Mouse (Mus musculus) adrenal gland, postnatal 36 days (tissue): ENCODE data around the gene Tmem82. TPM values are rescaled to one million over a fixed set of nuclear protein-coding genes. Genes with fewer than 3 reads are reported as not detected.
A peak's percentile ranks its signal among the peaks of the same experiment; 100 is the strongest.

ENCODE experiments used
- DNase-seq, 2 experiments: peaks; one replicate each; pipeline ENCODE4 v3.0.0; 2021; ENCODE audit warnings: mixed read lengths in 1 of 2
- long read RNA-seq, 2 experiments: library from polyadenylated mRNA; stranded (forward); transcript quantifications; one replicate each; pipeline ENCODE4 v2.0.0; 2021; ENCODE audit warnings: borderline sequencing depth in 2 of 2
- total RNA-seq, 2 experiments: library from RNA; stranded (reverse); gene quantifications; 2 replicates each; pipeline ENCODE4 v1.2.3; 2021

Tmem82 gene
- total RNA-seq = 1 to 10 TPM in 1 of 2 experiments, under 1 TPM in 1; 0.79 to 1.3 TPM
- long read RNA-seq, experiment 1, partial matches to known transcripts = 2 of 3 reads
- long read RNA-seq, experiment 1, other reads (novel, unspliced or antisense) = 0 of 3 reads
- long read RNA-seq, experiment 2, partial matches to known transcripts = 0 of 2 reads
- long read RNA-seq, experiment 2, other reads (novel, unspliced or antisense) = 2 of 2 reads

GRCm38 (mm10) chr4:141618565-141619243, at the start of gene Tmem82:
Tmem82 (minus strand) TSS chr4:141618633.
- peak; percentile 76 to 81 for DNase-seq

GRCm38 (mm10) chr4:141664799-141665198, 46.4 kb upstream of the Tmem82 start, which contains the start of gene Plekhm2:
Plekhm2 (minus strand) TSS chr4:141664899.
- no peak for DNase-seq

- DNase-seq = peak; percentile 89 to 92
Observed at GRCm38 (mm10) chr4:141664011-141664745, 45.7 kb upstream of the Tmem82 start.

- DNase-seq = peak; percentile 64 to 65
Observed at GRCm38 (mm10) chr4:141663122-141663931, 44.9 kb upstream of the Tmem82 start.

GRCm38 (mm10) chr4:141660884-141661283, 42.5 kb upstream of the Tmem82 start:
- no peak for DNase-seq

- peak in 1 of 2 experiments; percentile 17 for DNase-seq
Observed at GRCm38 (mm10) chr4:141659739-141660138, 41.3 kb upstream of the Tmem82 start.

- peak; percentile 84 to 87 for DNase-seq
Observed at GRCm38 (mm10) chr4:141658846-141659484, 40.5 kb upstream of the Tmem82 start.

GRCm38 (mm10) chr4:141656932-141657331, 38.5 kb upstream of the Tmem82 start:
- no peak for DNase-seq

- DNase-seq = peak; percentile 60
Observed at GRCm38 (mm10) chr4:141655908-141656608, 37.6 kb upstream of the Tmem82 start.

GRCm38 (mm10) chr4:141654509-141654908, 36.1 kb upstream of the Tmem82 start:
- no peak for DNase-seq

GRCm38 (mm10) chr4:141653813-141654212, 35.4 kb upstream of the Tmem82 start:
- no peak for DNase-seq

- DNase-seq = no peak
Observed at GRCm38 (mm10) chr4:141653044-141653443, 34.6 kb upstream of the Tmem82 start.

GRCm38 (mm10) chr4:141651944-141652343, 33.5 kb upstream of the Tmem82 start:
- no peak for DNase-seq

- DNase-seq = no peak
Observed at GRCm38 (mm10) chr4:141651286-141651685, 32.9 kb upstream of the Tmem82 start.

GRCm38 (mm10) chr4:141649244-141649643, 30.8 kb upstream of the Tmem82 start:
- DNase-seq = no peak

GRCm38 (mm10) chr4:141648262-141648661, 29.8 kb upstream of the Tmem82 start:
- DNase-seq = no peak

GRCm38 (mm10) chr4:141647187-141647586, 28.8 kb upstream of the Tmem82 start:
- DNase-seq = peak in 1 of 2 experiments; percentile 64

GRCm38 (mm10) chr4:141645988-141646387, 27.6 kb upstream of the Tmem82 start:
- DNase-seq = no peak

- DNase-seq = peak; percentile 60 to 77
Observed at GRCm38 (mm10) chr4:141643118-141643855, 24.9 kb upstream of the Tmem82 start.
